Mouse (Mus musculus): ENCODE measurements around the gene Rspo4. TPM values are rescaled to one million over a fixed set of nuclear protein-coding genes. Genes with fewer than 3 reads are reported as not detected.

The Rspo4 gene
- total and polyA plus RNA-seq, 3 experiments: 0.15 to 0.72 (median 0.17) TPM

GRCm38 (mm10) chr2:151910919-151911500 is 68.3 kb downstream of the Rspo4 start, which contains the start of gene Angpt4:
TSS of gene Angpt4 (plus strand) at chr2:151911210.
- no peak for DNase-seq

GRCm38 (mm10) chr2:151911751-151912150 is 69.0 kb downstream of the Rspo4 start:
- DNase-seq: no peak

- peak; percentile 64 for DNase-seq
Observed at GRCm38 (mm10) chr2:151914120-151914519, 71.4 kb downstream of the Rspo4 start.

GRCm38 (mm10) chr2:151915111-151915510 is 72.4 kb downstream of the Rspo4 start:
- no peak for DNase-seq

GRCm38 (mm10) chr2:151916061-151916831 is 73.5 kb downstream of the Rspo4 start:
- peak; percentile 81 for DNase-seq

- no peak for DNase-seq
Observed at GRCm38 (mm10) chr2:151919140-151919539, 76.4 kb downstream of the Rspo4 start.

GRCm38 (mm10) chr2:151921068-151921467 is 78.3 kb downstream of the Rspo4 start:
- no peak for DNase-seq

- no peak for DNase-seq
Observed at GRCm38 (mm10) chr2:151921596-151921995, 78.9 kb downstream of the Rspo4 start.

Other genes with a start within 250 kb of the Rspo4 start
- 10 to 100 TPM; 11.5 to 19.6 TPM for gene Snph, start 210.3 kb upstream of the Rspo4 start, total RNA-seq (2021)
- gene Snph, start 210.3 kb upstream of the Rspo4 start, polyA plus RNA-seq (2012; rRNA removed): 5.2 and 10.2 TPM in 2 replicates
- not detected for gene Rad21l, start 174.4 kb upstream of the Rspo4 start, total RNA-seq (2021)
- not detected in 2 replicates for gene Rad21l, start 174.4 kb upstream of the Rspo4 start, polyA plus RNA-seq (2012; rRNA removed)
- 1 to 10 TPM in 1 of 2 experiments, under 1 TPM in 1; 0.35 to 1.1 TPM for gene Tmem74b, start 140.9 kb upstream of the Rspo4 start, total RNA-seq (2021)
- 1.2 and 1.8 TPM in 2 replicates for gene Tmem74b, start 140.9 kb upstream of the Rspo4 start, polyA plus RNA-seq (2012; rRNA removed)
- gene Psmf1, start 98.7 kb upstream of the Rspo4 start, total RNA-seq (2021): 10 to 100 TPM; 35.8 to 39.7 TPM
- 38.3 and 47.1 TPM in 2 replicates for gene Psmf1, start 98.7 kb upstream of the Rspo4 start, polyA plus RNA-seq (2012; rRNA removed)
- 1 to 10 TPM in 1 of 2 experiments, under 1 TPM in 1; 0.63 to 1.6 TPM for gene Angpt4, start 68.3 kb downstream of the Rspo4 start, total RNA-seq (2021)
- 1.1 and 1.9 TPM in 2 replicates for gene Angpt4, start 68.3 kb downstream of the Rspo4 start, polyA plus RNA-seq (2012; rRNA removed)
- 10 to 100 TPM in 1 of 2 experiments, 1 to 10 TPM in 1; 8.5 to 11.3 TPM for gene Fam110a, start 137.3 kb downstream of the Rspo4 start, total RNA-seq (2021)
- 24.1 and 24.6 TPM in 2 replicates for gene Fam110a, start 137.3 kb downstream of the Rspo4 start, polyA plus RNA-seq (2012; rRNA removed)
- gene Slc52a3, start 153.6 kb downstream of the Rspo4 start, total RNA-seq (2021): 1 to 10 TPM; 3.1 to 5.4 TPM
- gene Slc52a3, start 153.6 kb downstream of the Rspo4 start, polyA plus RNA-seq (2012; rRNA removed): 5.7 and 6.9 TPM in 2 replicates
- gene Scrt2, start 238.6 kb downstream of the Rspo4 start, total RNA-seq (2021): under 1 TPM; 0.21 to 0.35 TPM
- gene Scrt2, start 238.6 kb downstream of the Rspo4 start, polyA plus RNA-seq (2012; rRNA removed): 0.27 and 0.36 TPM in 2 replicates

Measured in adrenal gland, adult 2 months (tissue).